Mouse (Mus musculus) neural tube, embryonic 15.5 days (tissue): ENCODE measurements at regions not wholly inside any gene's neighbourhood (a gene's known extent, or its start where the extent isn't known, plus 50 kb on each side); places are given as distances from the start of the nearest gene placed in this dataset.

Experiments
- ATAC-seq: fragments of 200-750 bp; cut with Nextera tagmentation; 2 replicates; pipeline ENCODE4 v1.8.0; 2017; ENCODE audit warnings: mild to moderate bottlenecking, moderate TSS enrichment, moderate library complexity; ENCODE audit not compliant: low FRiP score
- H3K27ac ChIP-seq: fragments of 300-500 bp; sonication (generic); replicated peaks from 2 replicates; pipeline ENCODE4 v1.5.1; 2015; ENCODE audit warnings: mild to moderate bottlenecking, inconsistent platforms
- H3K27me3 ChIP-seq: fragments of 300-500 bp; sonication (generic); replicated peaks from 2 replicates; pipeline ENCODE4 v1.6.1; 2015; ENCODE audit warnings: inconsistent platforms
- H3K36me3 ChIP-seq: fragments of 300-500 bp; sonication (generic); 2 replicates; pipeline ENCODE4 v1.6.1; 2015; ENCODE audit warnings: inconsistent platforms
- H3K4me1 ChIP-seq: fragments of 300-500 bp; sonication (generic); 2 replicates; pipeline ENCODE4 v1.6.1; 2015; ENCODE audit warnings: inconsistent platforms
- H3K4me2 ChIP-seq: fragments of 300-500 bp; sonication (generic); 2 replicates; pipeline ENCODE4 v1.6.1; 2015; ENCODE audit warnings: inconsistent platforms, mild to moderate bottlenecking, moderate library complexity
- H3K4me3 ChIP-seq: fragments of 300-500 bp; sonication (generic); replicated peaks from 2 replicates; pipeline ENCODE4 v1.5.1; 2015; ENCODE audit warnings: mild to moderate bottlenecking, inconsistent platforms
- H3K9ac ChIP-seq: fragments of 300-500 bp; sonication (generic); replicated peaks from 2 replicates; pipeline ENCODE4 v1.6.1; 2015; ENCODE audit warnings: mild to moderate bottlenecking, inconsistent platforms
- H3K9me3 ChIP-seq: fragments of 300-500 bp; sonication (generic); replicated peaks from 2 replicates; pipeline ENCODE4 v1.6.1; 2016; ENCODE audit warnings: inconsistent platforms
- WGBS: fragments of 180-500 bp; shearing (Covaris S2); methylation state at CpG from one replicate; pipeline ENCODE4 v1.1.7; 2015; ENCODE audit warnings: mixed read lengths; 5-methylcytosine and 5-hydroxymethylcytosine counted together

DNA sequence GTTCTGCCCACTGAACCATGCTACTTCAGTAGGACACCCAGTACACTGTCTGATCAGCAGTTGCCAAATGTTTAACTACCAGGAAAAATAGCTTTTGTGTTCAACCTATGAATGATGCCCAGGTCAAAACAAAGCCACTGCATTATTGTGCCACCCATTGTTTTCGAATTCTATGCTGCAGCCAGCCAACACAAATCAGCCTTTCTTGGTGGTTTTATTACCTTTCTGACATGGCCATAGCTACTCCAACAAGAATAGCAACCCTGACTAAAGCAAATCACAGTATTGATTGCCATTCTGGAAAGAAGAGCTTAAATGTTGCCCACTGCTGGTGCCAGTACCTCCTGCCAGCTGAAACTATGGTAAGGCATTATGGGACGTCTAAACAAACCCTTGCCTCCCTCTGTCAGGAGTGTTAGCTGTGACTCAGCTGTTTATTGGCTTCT is 225.7 kb downstream of the Basp1 start:
- Histone ChIP-seq H3K9ac (no peak overlapping the region), H3K4me1 (no peaks in the 10 kb centered on the region), H3K4me2 (no peak overlapping the region), H3K36me3 (no peaks in the 10 kb centered on the region), H3K4me3 (no peak overlapping the region), H3K27me3 (0 out of 2 replicates have a peak, but pooled peaks cover 9% of the 10 kb centered on the region), H3K27ac (no peak overlapping the region), H3K9me3 (no peaks in the 10 kb centered on the region)
- WGBS, result 16% methylated on average over 2 of the region's 2 CpGs
- peak; percentile 66; the same call in 1 of the 2 replicates for ATAC-seq

- ATAC-seq, result no peak
- Histone ChIP-seq H3K4me2 (no peak overlapping the region), H3K9ac (no peak overlapping the region), H3K9me3 (no peaks in the 10 kb centered on the region), H3K27ac (no peak overlapping the region), H3K4me3 (no peak overlapping the region), H3K4me1 (no peaks in the 10 kb centered on the region), H3K36me3 (no peaks in the 10 kb centered on the region), H3K27me3 (no peaks in the 10 kb centered on the region)
- 90% methylated on average over 6 of the region's 6 CpGs for WGBS
Observed at GRCm38 (mm10) chr15:25172755-25173154, 240.8 kb downstream of the Basp1 start.

DNA sequence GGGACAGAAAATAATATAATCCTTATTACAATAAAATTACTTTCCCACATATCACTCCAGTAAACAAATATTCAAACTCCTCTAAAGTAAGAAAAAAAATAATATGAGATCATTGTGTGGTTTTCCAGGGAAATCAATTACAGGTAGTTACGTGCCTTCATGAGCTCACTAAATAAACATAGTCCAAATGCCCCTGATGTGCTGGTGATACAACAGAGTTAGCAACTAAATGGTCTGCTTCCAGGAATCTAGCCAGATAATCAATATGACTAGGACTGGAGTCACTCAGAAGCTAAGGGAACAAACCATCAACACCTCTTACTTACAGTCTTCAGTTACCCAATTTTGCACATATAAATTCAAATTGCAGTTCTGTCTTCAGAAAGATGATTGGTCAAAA is 267.2 kb downstream of the Basp1 start:
- H3K9ac ChIP-seq, result no peak overlapping the region
- ATAC-seq, result no peak
- H3K27ac ChIP-seq, result no peak overlapping the region
- no peak overlapping the region for H3K4me2 ChIP-seq
- H3K9me3 ChIP-seq, result no peaks in the 10 kb centered on the region
- H3K27me3 ChIP-seq, result no peaks in the 10 kb centered on the region
- 88% methylated on average over 1 of the region's 1 CpGs for WGBS
- no peaks in the 10 kb centered on the region for H3K4me1 ChIP-seq
- H3K36me3 ChIP-seq, result no peaks in the 10 kb centered on the region
- no peak overlapping the region for H3K4me3 ChIP-seq

DNA sequence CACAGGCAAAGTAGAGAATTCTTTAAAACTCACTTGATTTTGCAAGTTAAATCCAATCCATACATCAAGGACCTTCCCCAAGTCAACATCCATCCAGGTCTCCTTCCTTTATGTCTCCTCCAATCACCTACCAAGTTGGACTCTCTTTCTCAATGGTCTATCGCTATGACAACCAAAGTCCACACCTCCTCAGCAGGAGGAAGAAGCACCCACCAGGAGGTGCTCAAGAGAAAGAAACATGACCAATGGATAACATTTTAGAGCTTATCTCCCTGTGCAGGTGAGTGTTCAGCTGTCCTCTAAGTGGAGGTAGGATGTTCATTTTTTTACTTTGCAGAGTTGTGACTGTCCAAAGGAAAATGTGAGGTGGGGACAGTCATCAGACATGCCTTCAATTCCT is 269.3 kb downstream of the Basp1 start:
- H3K27ac ChIP-seq, result no peak overlapping the region
- no peak for ATAC-seq
- H3K4me2 ChIP-seq, result no peak overlapping the region
- no peaks in the 10 kb centered on the region for H3K9me3 ChIP-seq
- no peak overlapping the region for H3K9ac ChIP-seq
- no peak overlapping the region for H3K4me3 ChIP-seq
- no peaks in the 10 kb centered on the region for H3K27me3 ChIP-seq
- no peaks in the 10 kb centered on the region for H3K36me3 ChIP-seq
- peaks cover 7% of the 10 kb centered on the region; the same call in 1 of the 2 replicates for H3K4me1 ChIP-seq
- WGBS, result 96% methylated on average over 1 of the region's 1 CpGs

DNA sequence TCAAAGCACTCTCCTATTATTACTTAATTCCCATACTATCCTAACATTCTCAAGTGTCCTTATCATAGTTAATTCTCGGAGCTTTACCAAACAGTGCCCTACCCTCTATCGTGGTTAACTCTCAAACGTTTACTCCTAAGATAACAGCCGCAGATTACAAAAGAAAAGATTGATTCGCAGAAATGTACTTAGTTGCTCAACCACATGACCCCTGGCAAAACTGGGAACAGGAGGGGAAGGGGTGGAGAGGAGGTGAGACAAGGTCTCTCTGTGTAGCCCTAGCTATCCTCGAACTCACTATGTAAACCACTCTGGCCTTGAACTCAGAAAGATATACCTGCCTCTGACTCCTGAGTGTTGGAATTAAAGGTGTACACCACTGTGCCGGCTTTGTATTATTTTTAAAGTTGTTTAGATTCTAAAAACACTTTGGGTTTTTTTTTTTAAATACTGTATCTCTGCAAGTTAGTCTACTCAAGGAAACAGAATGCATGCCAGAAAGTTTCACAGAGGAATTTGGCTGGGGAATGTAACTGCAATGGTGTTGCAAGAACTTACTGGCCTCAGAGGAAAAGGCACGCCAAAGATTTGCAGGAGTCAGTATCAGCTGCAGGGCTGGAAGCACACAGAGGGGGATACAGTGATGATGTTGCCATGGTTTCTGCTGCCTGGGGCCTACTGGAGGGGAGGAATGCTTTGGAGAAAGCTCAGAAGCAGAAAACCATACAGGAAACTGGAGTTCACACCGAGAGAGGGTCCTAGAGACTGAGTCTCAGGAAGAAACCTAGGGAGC is 273.0 kb downstream of the Basp1 start:
- ATAC-seq, result peak; percentile 86
- Histone ChIP-seq H3K27ac (no peak overlapping the region), H3K4me1 (peaks cover 7% of the 10 kb centered on the region; the same call in 1 of the 2 replicates), H3K4me2 (no peak overlapping the region), H3K9me3 (no peaks in the 10 kb centered on the region), H3K4me3 (no peak overlapping the region), H3K36me3 (no peaks in the 10 kb centered on the region), H3K27me3 (no peaks in the 10 kb centered on the region), H3K9ac (no peak overlapping the region)
- WGBS, result 67% methylated on average over 9 of the region's 9 CpGs

DNA sequence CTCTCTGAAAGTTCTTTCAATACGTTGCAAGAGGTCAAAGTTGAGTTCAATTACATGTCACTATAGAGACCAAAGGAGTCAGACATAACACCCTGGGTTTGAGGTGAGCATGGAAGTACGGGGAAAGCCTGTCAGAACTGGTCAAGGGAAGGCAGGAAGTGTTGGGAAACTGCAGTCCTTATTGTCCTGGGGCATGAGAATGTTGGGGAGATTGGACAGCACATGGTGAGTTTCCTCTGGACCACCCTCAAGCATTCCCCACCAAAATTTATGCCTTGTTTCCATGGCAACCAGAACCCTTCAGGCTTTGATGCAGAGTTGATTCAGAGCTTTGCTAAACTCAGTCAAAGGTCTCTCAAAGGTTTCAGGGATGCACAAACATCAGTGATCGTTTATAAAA is 276.5 kb downstream of the Basp1 start:
- Histone ChIP-seq H3K4me1 (peaks cover 7% of the 10 kb centered on the region; the same call in 1 of the 2 replicates), H3K36me3 (no peaks in the 10 kb centered on the region), H3K27ac (no peak overlapping the region), H3K27me3 (no peaks in the 10 kb centered on the region), H3K4me2 (no peak overlapping the region), H3K9me3 (no peaks in the 10 kb centered on the region), H3K4me3 (no peak overlapping the region), H3K9ac (no peak overlapping the region)
- 5% methylated on average over 3 of the region's 3 CpGs for WGBS
- ATAC-seq, result no peak

DNA sequence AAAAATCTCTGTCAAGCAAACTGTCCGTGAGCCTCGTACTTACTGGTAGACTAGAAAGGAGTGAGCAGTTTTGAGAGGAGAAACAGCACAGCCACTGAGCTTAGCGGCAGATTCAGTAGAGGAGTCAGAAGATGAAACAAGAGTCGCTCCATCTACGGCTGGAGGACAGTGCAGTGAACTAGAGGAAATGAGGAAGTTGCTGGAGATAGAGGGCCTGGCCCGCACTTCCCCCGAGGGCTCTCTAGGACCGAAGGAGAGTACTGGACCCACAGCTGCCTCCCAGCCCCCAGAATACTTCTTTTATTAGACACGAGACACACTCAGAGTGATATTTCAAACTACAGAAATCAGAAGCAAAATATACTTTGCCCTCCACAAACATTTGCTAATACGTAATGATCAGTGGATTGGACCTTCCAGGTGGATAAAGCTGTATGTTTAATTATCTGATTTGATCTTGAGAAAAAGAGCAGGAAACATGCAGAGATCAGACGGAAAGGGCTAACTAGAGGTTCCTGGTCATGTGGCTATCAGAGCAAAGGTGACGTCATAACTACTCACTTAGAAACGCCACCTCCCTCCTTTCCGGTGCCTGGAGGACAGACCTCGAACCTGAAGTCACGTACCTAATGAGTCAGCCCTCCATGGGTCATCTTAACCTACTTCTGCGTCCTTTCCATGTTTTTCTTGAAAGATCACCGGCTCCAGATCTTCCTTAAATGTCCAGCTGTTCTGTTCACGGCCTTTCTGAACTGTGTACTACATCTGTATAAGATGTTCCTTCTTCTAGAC is 277.9 kb downstream of the Basp1 start:
- WGBS, result 89% methylated on average over 19 of the region's 19 CpGs
- no peak overlapping the region for H3K4me2 ChIP-seq
- no peaks in the 10 kb centered on the region for H3K36me3 ChIP-seq

GRCm38 (mm10) chr15:25130096-25130495 is 283.5 kb downstream of the Basp1 start:
- no peak overlapping the region for H3K27ac ChIP-seq
- H3K4me1 ChIP-seq, result no peaks in the 10 kb centered on the region
- no peaks in the 10 kb centered on the region for H3K27me3 ChIP-seq
- no peak for ATAC-seq
- no peak overlapping the region for H3K9ac ChIP-seq
- H3K9me3 ChIP-seq, result no peaks in the 10 kb centered on the region
- 62% methylated on average over 6 of the region's 6 CpGs for WGBS
- no peaks in the 10 kb centered on the region for H3K36me3 ChIP-seq
- H3K4me3 ChIP-seq, result no peak overlapping the region
- no peak overlapping the region for H3K4me2 ChIP-seq

More for the DNA sequence above, 277.9 kb downstream of the Basp1 start:
- Histone ChIP-seq H3K4me3 (no peak overlapping the region), H3K9ac (no peak overlapping the region), H3K9me3 (no peaks in the 10 kb centered on the region), H3K27ac (no peak overlapping the region), H3K27me3 (no peaks in the 10 kb centered on the region), H3K4me1 (peaks cover 4% of the 10 kb centered on the region; the same call in 1 of the 2 replicates)
- no peak for ATAC-seq

GRCm38 (mm10) chr15:25129572-25129971 is 284.0 kb downstream of the Basp1 start:
- no peak overlapping the region for H3K27ac ChIP-seq
- no peak overlapping the region for H3K9ac ChIP-seq
- no peaks in the 10 kb centered on the region for H3K27me3 ChIP-seq
- 66% methylated on average over 5 of the region's 5 CpGs for WGBS
- H3K36me3 ChIP-seq, result no peaks in the 10 kb centered on the region
- no peak overlapping the region for H3K4me2 ChIP-seq
- H3K9me3 ChIP-seq, result no peaks in the 10 kb centered on the region
- H3K4me3 ChIP-seq, result no peak overlapping the region
- no peaks in the 10 kb centered on the region for H3K4me1 ChIP-seq
- no peak for ATAC-seq

DNA sequence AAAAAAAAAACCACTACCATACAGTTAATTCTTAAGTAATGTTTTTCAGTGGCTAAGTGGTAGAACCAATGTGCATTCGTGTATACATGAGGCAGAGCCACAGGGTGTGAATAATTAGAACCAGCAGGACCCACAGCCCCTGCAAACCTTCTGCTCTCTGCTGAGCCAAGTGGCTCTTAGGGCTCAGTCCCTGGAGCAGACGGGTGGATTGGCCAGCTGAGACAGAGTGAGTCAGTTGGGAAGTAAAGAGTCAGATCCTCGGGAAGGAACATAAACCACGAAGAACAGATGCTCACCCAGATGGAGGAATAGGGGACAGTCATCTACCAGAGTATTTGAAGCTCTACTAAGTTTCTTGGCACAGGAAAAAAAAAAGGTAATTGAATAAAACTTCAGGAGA is 293.1 kb downstream of the Basp1 start:
- peaks cover 6% of the 10 kb centered on the region for H3K4me1 ChIP-seq
- no peak overlapping the region for H3K9ac ChIP-seq
- ATAC-seq, result no peak
- no peaks in the 10 kb centered on the region for H3K36me3 ChIP-seq
- H3K4me3 ChIP-seq, result no peak overlapping the region
- H3K27ac ChIP-seq, result no peak overlapping the region
- no peaks in the 10 kb centered on the region for H3K9me3 ChIP-seq
- H3K4me2 ChIP-seq, result no peak overlapping the region
- no peaks in the 10 kb centered on the region for H3K27me3 ChIP-seq
- WGBS, result 35% methylated on average over 4 of the region's 4 CpGs

DNA sequence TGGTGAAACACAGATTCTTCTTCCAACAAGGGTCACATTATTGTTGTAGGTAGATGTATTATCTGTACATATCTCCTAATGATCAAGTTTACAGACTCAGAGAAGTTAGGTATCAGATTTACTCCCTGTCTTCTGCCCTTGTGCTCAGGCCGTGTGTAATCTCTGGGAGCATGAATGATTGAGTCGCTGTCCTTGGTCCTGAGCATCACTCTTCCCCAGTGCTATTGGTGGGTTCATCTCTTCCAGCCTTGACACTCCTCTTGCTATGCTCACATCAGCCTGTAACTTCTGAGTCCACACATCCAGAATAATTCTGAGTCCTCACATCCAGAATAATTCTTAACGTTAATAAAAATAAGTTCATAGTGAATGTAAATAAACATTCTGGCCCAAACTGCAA is 295.6 kb downstream of the Basp1 start:
- 48% methylated on average over 3 of the region's 3 CpGs for WGBS
- H3K4me1 ChIP-seq, result peaks cover 6% of the 10 kb centered on the region
- no peaks in the 10 kb centered on the region for H3K27me3 ChIP-seq
- no peak for ATAC-seq
- H3K4me2 ChIP-seq, result no peak overlapping the region
- no peaks in the 10 kb centered on the region for H3K9me3 ChIP-seq
- no peaks in the 10 kb centered on the region for H3K36me3 ChIP-seq
- H3K27ac ChIP-seq, result no peak overlapping the region
- no peak overlapping the region for H3K9ac ChIP-seq
- H3K4me3 ChIP-seq, result no peak overlapping the region

- WGBS, result 64% methylated on average over 5 of the region's 5 CpGs
- no peak for ATAC-seq
- Histone ChIP-seq H3K4me2 (no peak overlapping the region), H3K4me1 (no peaks in the 10 kb centered on the region), H3K4me3 (no peak overlapping the region), H3K36me3 (no peaks in the 10 kb centered on the region), H3K27me3 (no peaks in the 10 kb centered on the region), H3K9me3 (no peaks in the 10 kb centered on the region), H3K9ac (no peak overlapping the region), H3K27ac (no peak overlapping the region)
Observed at GRCm38 (mm10) chr15:25102727-25103126, 310.8 kb downstream of the Basp1 start.
